Mouse (Mus musculus) fat pad, adult 2 months (tissue): ENCODE results near the gene Hnrnpa2b1.

Experiments
- DNase-seq: peaks from one replicate; pipeline ENCODE4 v3.0.0-alpha.2; 2011; ENCODE audit warnings: low read depth, low spot score; ENCODE audit errors: extremely low read depth

Hnrnpa2b1 gene

GRCm38 (mm10) chr6:51470311-51471178 is 851 bp upstream of the Hnrnpa2b1 start, which contains the start of gene Cbx3:
TSS of gene Cbx3 (plus strand) at chr6:51470360.
- no peak for DNase-seq

DNA sequence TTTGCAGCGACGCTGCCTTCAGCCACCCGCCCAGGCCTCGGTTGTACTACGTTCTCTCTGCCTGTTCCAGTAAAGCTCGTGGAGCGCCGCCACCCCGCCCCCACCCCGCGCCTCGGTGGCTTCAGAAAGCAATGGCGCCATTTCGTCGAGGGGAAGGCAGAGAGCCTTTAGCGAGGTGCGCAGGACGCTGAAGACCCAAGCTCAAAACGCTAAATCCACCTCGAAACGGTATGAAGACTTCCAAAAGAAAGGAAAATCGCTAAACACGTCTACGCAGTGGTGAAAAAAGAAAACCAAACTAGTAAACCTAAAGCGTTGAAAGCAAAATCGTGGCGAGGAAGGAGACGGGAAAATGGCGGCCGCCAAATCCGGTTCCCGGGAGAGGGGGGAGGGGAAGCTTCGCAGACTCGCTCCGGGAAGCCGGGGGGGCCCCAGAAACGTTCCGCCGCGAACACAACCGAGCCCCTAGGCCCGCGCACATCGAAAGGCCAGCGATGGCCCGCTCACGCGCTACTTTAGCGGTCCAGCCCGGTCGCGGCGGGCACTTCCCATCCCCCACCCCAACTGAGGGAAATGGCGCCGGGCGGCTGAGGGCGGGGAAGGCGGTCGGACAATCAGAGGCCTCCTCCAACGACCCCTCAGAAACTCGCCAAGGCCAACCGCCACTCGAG is 668 bp downstream of the Hnrnpa2b1 start:
- DNase-seq = no peak

DNA sequence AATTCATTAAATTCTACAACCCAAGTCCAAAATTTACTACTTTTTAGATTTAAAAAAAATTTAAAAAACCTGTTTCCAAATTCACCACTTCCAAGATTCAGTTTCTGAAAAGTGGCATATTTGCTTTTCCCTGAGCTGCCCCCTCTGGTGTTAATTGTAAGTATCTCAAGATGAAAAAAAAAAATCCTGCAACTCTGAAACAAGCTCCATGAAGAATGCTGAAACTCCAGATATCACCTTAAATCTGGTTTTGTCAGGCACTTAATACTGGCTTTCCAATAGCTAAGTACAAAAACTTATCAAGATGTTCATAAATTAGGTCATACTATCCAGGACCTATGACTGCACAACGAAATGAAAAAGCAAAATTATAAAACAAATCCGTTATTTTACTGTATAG is 2.0 kb downstream of the Hnrnpa2b1 start:
- no peak for DNase-seq

GRCm38 (mm10) chr6:51460363-51460762 is 9.3 kb downstream of the Hnrnpa2b1 start:
- no peak for DNase-seq

DNA sequence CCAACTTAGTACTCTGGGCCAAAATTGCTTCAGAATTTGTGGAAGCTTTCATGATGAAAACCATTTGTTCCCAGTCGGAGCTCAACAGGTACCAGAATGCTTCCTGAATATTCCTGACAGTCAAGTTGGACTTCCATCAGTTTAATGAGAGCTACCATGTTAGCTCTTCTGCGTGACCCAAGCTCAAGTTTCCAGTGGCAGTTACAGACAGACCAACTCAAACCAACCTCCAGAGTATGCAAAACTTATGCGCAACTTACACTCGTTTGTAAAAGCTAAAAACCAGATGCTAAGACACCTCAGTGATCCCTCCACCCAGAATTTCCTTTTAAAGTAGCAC is 9.7 kb downstream of the Hnrnpa2b1 start:
- no peak for DNase-seq

DNA sequence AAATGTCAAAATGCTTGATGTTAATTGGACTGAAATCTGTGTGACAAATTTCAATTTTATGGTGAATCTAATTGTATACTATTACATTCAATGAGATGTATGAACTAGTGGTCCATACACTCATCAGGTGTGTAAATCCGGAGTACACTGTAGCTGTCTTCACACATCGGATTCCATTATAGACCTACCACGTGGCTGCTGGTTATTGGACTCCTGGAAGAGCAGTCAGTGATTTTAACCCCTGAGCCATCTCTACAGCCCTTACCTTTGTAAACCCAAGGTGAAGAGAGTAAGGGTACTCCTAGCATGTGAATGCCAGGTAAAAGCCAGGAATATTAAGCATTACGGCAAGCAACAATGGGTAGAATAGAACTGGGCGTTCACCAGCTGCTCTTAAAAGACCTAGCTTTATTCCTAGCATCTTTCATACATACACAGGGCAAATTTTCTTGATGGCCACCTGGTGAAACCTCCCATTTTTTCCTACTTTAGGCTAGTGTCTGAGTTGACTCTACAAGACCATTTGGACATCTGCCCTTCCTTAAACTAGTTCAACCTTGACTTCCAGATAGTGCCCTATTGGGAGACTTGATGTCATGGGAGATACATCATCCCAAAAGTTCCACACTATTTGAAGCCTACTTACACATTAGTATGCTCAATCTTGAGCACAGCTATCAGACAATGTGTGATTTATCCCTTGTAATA is 10.2 kb downstream of the Hnrnpa2b1 start:
- DNase-seq = no peak

DNA sequence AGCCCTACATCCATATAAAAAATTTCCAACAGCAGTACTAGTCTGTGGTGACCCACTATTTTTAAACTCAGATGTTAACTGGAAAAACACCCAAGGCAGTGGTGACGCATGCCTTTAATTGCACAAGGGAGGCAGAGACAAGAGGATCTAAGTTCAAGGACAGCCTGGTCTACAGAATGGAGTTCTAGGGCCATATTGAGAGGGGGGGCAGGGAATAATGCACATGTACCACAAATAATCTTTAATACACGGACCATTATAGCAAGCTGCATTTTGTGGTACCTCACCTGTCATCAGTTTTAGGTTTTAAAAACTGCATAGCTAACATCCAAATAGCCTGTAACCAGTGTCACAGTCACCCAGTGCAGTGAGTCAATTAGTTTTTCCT is 10.8 kb downstream of the Hnrnpa2b1 start:
- no peak for DNase-seq

GRCm38 (mm10) chr6:51457770-51458387 is 11.8 kb downstream of the Hnrnpa2b1 start:
- no peak for DNase-seq

- DNase-seq = no peak
Observed at GRCm38 (mm10) chr6:51457283-51457682, 12.4 kb downstream of the Hnrnpa2b1 start.

GRCm38 (mm10) chr6:51456198-51456597 is 13.5 kb downstream of the Hnrnpa2b1 start:
- no peak for DNase-seq

- no peak for DNase-seq
Observed at GRCm38 (mm10) chr6:51454949-51455348, 14.7 kb downstream of the Hnrnpa2b1 start.

- no peak for DNase-seq
Observed at GRCm38 (mm10) chr6:51452927-51453503, 16.7 kb downstream of the Hnrnpa2b1 start.

GRCm38 (mm10) chr6:51442191-51442835 is 27.4 kb downstream of the Hnrnpa2b1 start:
- DNase-seq = no peak

DNA sequence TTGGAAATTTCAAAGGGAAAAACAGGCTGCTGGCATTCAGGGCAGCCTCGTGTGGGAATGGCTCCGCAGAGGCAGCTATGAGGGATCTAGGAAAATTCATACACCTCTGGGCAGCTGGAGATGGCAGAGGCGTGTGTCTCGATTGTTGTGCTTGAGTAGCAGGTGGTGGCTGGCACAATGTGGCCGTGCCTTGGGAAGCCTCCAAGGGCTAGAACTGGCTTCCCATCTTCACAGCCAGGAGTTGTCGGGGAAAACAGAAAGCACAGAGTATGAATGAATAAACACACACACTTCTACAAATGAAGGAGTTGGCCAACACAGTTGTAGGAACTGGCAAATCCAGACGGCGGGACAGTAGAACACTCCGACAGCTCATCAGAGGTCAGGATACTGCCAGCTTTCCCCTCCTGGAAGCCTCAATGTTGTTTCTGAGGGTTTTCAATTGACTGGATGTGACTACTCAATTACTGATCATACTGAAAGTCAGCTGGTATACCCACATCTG is 30.8 kb downstream of the Hnrnpa2b1 start:
- no peak for DNase-seq

GRCm38 (mm10) chr6:51437665-51438064 is 32.0 kb downstream of the Hnrnpa2b1 start:
- DNase-seq = no peak

- DNase-seq = no peak
Observed at GRCm38 (mm10) chr6:51434270-51434669, 35.4 kb downstream of the Hnrnpa2b1 start.

- DNase-seq = no peak
Observed at GRCm38 (mm10) chr6:51432535-51433397, 36.9 kb downstream of the Hnrnpa2b1 start, which contains the start of gene Nfe2l3. TSS of gene Nfe2l3 (plus strand) at chr6:51432670.

- DNase-seq = no peak
Observed at GRCm38 (mm10) chr6:51424537-51424936, 45.2 kb downstream of the Hnrnpa2b1 start.

DNA sequence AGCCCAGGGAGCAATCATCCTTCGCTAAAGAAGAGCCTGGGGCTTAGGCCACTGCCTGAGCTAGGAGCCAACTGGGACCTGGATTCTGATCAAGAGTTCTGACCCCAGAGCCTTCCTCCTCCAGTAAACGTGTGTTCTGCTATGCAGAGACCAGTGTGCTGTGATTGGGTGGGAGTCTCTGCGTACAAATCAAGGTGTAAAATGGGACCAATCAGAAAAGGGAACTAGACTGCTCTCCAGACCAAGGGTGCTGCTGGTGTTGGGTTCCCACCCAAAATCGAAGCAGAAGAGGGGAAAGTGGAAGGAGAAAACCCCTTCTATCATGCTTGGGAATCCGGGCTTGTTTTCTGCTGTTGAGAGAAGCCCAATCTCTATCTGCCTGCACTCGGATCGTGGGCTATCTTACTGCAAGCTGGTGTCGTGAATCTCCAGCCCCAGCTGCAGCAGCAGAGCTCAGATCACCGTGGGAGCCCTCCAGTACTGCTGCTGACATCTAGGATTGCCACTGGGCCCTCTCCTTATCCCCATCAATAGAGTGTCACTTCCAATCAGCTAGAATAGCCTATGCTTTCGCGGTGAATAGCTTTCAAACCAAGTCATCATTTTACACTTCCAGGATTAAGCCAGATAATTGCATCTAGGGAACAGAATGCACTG is 46.1 kb downstream of the Hnrnpa2b1 start:
- no peak for DNase-seq
